Mouse (Mus musculus) granulocyte monocyte progenitor cell, adult 5-6 weeks (primary cell): ENCODE results near the gene Mrps27. TPM values are rescaled to one million over a fixed set of nuclear protein-coding genes. Genes with fewer than 3 reads are reported as not detected.

Experiments
- ATAC-seq: replicated peaks from 2 replicates; pipeline ENCODE4 v1.8.0; 2016; ENCODE audit warnings: mild to moderate bottlenecking, moderate TSS enrichment, inconsistent platforms; ENCODE audit not compliant: poor library complexity, severe bottlenecking
- total RNA-seq, 2 experiments: library from RNA; stranded (forward) in 1 of 2; stranded (reverse) in 1 of 2; fragments of 200-712, 200-1000 nt in 1 of 2; fragments of >200 nt in 1 of 2; fragmentation: Nextera tagmentation in 1 of 2; gene quantifications; 2 replicates each; pipeline ENCODE4 v1.2.3; 2014 to 2017

The Mrps27 gene
- total RNA-seq, 2 experiments from 2014 or later = 22.0 to 25.2 TPM

GRCm38 (mm10) chr13:99458658-99459386 lies 114.2 kb downstream of the Mrps27 start:
- no peak for ATAC-seq

GRCm38 (mm10) chr13:99459612-99460011 lies 115.0 kb downstream of the Mrps27 start:
- no peak for ATAC-seq

- no peak for ATAC-seq
Measured at GRCm38 (mm10) chr13:99461886-99462285, 117.3 kb downstream of the Mrps27 start.

DNA sequence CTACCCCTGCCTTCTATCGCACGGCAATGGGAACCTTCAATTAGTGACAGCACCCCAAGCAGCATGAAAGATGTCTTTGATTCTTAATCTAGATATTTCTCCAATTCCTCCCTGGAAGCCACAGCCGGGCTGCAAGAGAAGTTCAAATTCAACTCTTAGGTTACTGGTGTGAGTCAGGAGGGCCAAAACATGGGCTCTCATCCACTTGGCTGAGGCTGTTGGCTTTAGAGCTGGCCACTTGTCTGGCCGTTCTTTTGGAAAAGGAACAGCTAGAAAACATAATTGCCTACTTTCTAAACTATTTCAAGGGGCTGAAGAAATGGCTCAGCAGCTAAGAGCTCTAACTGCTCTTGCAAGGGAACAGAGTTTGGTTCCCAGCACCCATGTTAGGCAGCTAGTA lies 120.0 kb downstream of the Mrps27 start:
- ATAC-seq = no peak

Other genes with a start within 250 kb of the Mrps27 start
- not detected in 2 replicates for gene Zfp366, start 160.0 kb upstream of the Mrps27 start, total RNA-seq (2014; fragmentation: Nextera tagmentation)
- under 0.01 TPM in 1 of 2 replicates, not detected in the other for gene Zfp366, start 160.0 kb upstream of the Mrps27 start, total RNA-seq (2017)
- gene Ptcd2, start 81 bp upstream of the Mrps27 start, total RNA-seq (2014; fragmentation: Nextera tagmentation) = 49.8 and 58.1 TPM in 2 replicates
- 55.8 and 65.4 TPM in 2 replicates for gene Ptcd2, start 81 bp upstream of the Mrps27 start, total RNA-seq (2017)
- not detected in 2 replicates for gene Map1b, start 171.8 kb downstream of the Mrps27 start, total RNA-seq (2014; fragmentation: Nextera tagmentation)
- gene Map1b, start 171.8 kb downstream of the Mrps27 start, total RNA-seq (2017) = 0.15 TPM in 1 of 2 replicates, not detected in the other